8 mouse cellular contexts compared by ENCODE assay signal in genomic region chr15:84450441-84451183, GRCm38 (mm10). TPM values are rescaled to one million over a fixed set of nuclear protein-coding genes. Genes with fewer than 3 reads are reported as not detected.
DNase-seq lines count a peak whose midpoint lies in the region; ATAC-seq and TF ChIP-seq lines count a peak whose summit lies in the region.

No protein-coding gene starts in this region.

- WGBS in embryonic facial prominence, embryonic 14.5 days = 4% methylated on average over 18 of the region's 21 CpGs
- 2% methylated on average over 21 of the region's 21 CpGs for WGBS in heart, embryonic 13.5 days

- peak; percentile 18 for DNase-seq in CH12.LX (ENCODE audit: extremely low read depth)
- peak; percentile 87 for DNase-seq in adrenal gland, adult 2 months
- peak; percentile 78 for DNase-seq in embryonic facial prominence, embryonic 14.5 days (ENCODE audit: low spot score)
- peak; percentile 62 to 66 for DNase-seq in layer of hippocampus, postnatal 36 days
- peak; percentile 66 to 74 for DNase-seq in right cerebral cortex, postnatal 10 days (ENCODE audit: low spot score in 2 of 2)

- H3K9me3 ChIP-seq in CH12.LX (replicated peaks; ENCODE audit: low read length) = peaks cover 2% of the 10 kb centered on the region
- no peaks in the 10 kb centered on the region for H3K9me3 ChIP-seq in embryonic facial prominence, embryonic 14.5 days (ENCODE audit: control insufficient read depth, low read length)
- H3K9me3 ChIP-seq in heart, embryonic 13.5 days = no peaks in the 10 kb centered on the region

- H3K4me1 ChIP-seq in CH12.LX (ENCODE audit: control insufficient read depth in 1 of 2, insufficient read depth in 2 of 2) = peaks cover 8 to 15% of the 10 kb centered on the region in 2 experiments
- 0 out of 2 replicates have a peak, but pooled peaks cover 5% of the 10 kb centered on the region for H3K4me1 ChIP-seq in embryonic facial prominence, embryonic 14.5 days (ENCODE audit: control insufficient read depth, insufficient read depth, low read length)
- peaks cover 18% of the 10 kb centered on the region for H3K4me1 ChIP-seq in heart, embryonic 13.5 days

- TF ChIP-seq CTCF in CH12.LX (conservative IDR thresholded peaks at IDR 0.05 in 1 of 2, IDR thresholded peaks at IDR 0.05 in 1 of 2; ENCODE audit: low read depth in 2 of 2, low read length in 2 of 2) = no peak

- H3K36me3 ChIP-seq in CH12.LX (replicated peaks in 1 of 2; ENCODE audit: control insufficient read depth in 1 of 2, insufficient read depth in 1 of 2, low read length in 1 of 2) = no peaks in the 10 kb centered on the region
- no peaks in the 10 kb centered on the region for H3K36me3 ChIP-seq in embryonic facial prominence, embryonic 14.5 days (ENCODE audit: control insufficient read depth, insufficient read depth, low read length)
- no peaks in the 10 kb centered on the region for H3K36me3 ChIP-seq in heart, embryonic 13.5 days

- H3K4me2 ChIP-seq in CH12.LX (ENCODE audit: insufficient read depth, low read depth, poor library complexity, severe bottlenecking) = peak overlapping the region; percentile 39
- H3K4me2 ChIP-seq in embryonic facial prominence, embryonic 14.5 days (ENCODE audit: low read depth, low read length) = peak overlapping the region; percentile 42
- peak overlapping the region; percentile 65 for H3K4me2 ChIP-seq in heart, embryonic 13.5 days

- in situ Hi-C loops in CH12.LX (cut with MboI; ENCODE audit: low pct_ligation_motif_present, low pct_unique_long_range_greater_than_20kb, low sequenced_read_pairs) = no loop called here

- TF ChIP-seq RAD21 in CH12.LX (IDR thresholded peaks at IDR 0.05; ENCODE audit: low read depth, low read length) = no peak

- H3K9ac ChIP-seq in CH12.LX (ENCODE audit: insufficient read depth, low read depth) = peak overlapping the region; percentile 5
- H3K9ac ChIP-seq in embryonic facial prominence, embryonic 14.5 days (ENCODE audit: low read depth, low read length) = no peak overlapping the region
- peak overlapping the region; percentile 20 for H3K9ac ChIP-seq in heart, embryonic 13.5 days

- peak overlapping the region in 1 of 3 experiments; percentile 0 for H3K4me3 ChIP-seq in CH12.LX (replicated peaks in 1 of 3; ENCODE audit: low read depth in 2 of 3, low read length in 2 of 3, poor library complexity in 1 of 3)
- H3K4me3 ChIP-seq in embryonic facial prominence, embryonic 14.5 days (ENCODE audit: low read depth, low read length) = peak overlapping the region; percentile 9; the same call in 1 of the 2 replicates
- peak overlapping the region; percentile 35 for H3K4me3 ChIP-seq in heart, embryonic 13.5 days

- peaks cover 78% of the 10 kb centered on the region for H3K27me3 ChIP-seq in CH12.LX (replicated peaks)
- H3K27me3 ChIP-seq in embryonic facial prominence, embryonic 14.5 days (replicated peaks; ENCODE audit: control insufficient read depth, insufficient read depth, low read length) = peaks cover 22% of the 10 kb centered on the region
- peaks cover 57% of the 10 kb centered on the region for H3K27me3 ChIP-seq in heart, embryonic 13.5 days (replicated peaks)

- H3K27ac ChIP-seq in CH12.LX (ENCODE audit: insufficient read depth, low read depth) = no peak overlapping the region
- no peak overlapping the region for H3K27ac ChIP-seq in embryonic facial prominence, embryonic 14.5 days (replicated peaks; ENCODE audit: low read depth, low read length)
- peak overlapping the region; percentile 66 for H3K27ac ChIP-seq in heart, embryonic 13.5 days (replicated peaks)

- no peaks in the 10 kb centered on the region for H3K79me2 ChIP-seq in CH12.LX (replicated peaks; ENCODE audit: control insufficient read depth, extremely low read depth, insufficient read depth, poor library complexity, severe bottlenecking)

- TF ChIP-seq EP300 in CH12.LX (IDR thresholded peaks at IDR 0.05; ENCODE audit: low read length) = no peak

- no peak for TF ChIP-seq POLR2A in CH12.LX (IDR thresholded peaks at IDR 0.05; ENCODE audit: low read depth, low read length)

- peak; percentile 38; the same call in 1 of the 2 replicates for ATAC-seq in embryonic facial prominence, embryonic 14.5 days (ENCODE audit: low read depth)
- no peak for ATAC-seq in heart, embryonic 13.5 days (ENCODE audit: extremely low read depth, insufficient number of reproducible peaks, low FRiP score, low TSS enrichment)
- peak; percentile 64 for ATAC-seq in megakaryocyte, adult 5-6 weeks (ENCODE audit: poor library complexity, severe bottlenecking)
- ATAC-seq in erythroid progenitor cell, adult 5-6 weeks (replicated peaks; ENCODE audit: low FRiP score, poor library complexity, severe bottlenecking) = no peak

- dilution Hi-C loops in CH12.LX (cut with MboI; ENCODE audit: extremely low pct_ligation_motif_present, extremely low pct_unique_long_range_greater_than_20kb, low sequenced_read_pairs) = no loop called here

TF ChIP-seq in CH12.LX, 34 proteins besides CTCF, POLR2A, EP300 and RAD21:
- TF ChIP-seq PAX5 (IDR thresholded peaks at IDR 0.05; ENCODE audit: low read length) (no peak), MEF2A (IDR thresholded peaks at IDR 0.05; ENCODE audit: borderline replicate concordance, low read depth, low read length) (no peak), MAZ (IDR thresholded peaks at IDR 0.05; ENCODE audit: low read depth, low read length) (no peak), ZNF384 (IDR thresholded peaks at IDR 0.05; ENCODE audit: low read depth, low read length) (no peak), MAFK (IDR thresholded peaks at IDR 0.05; ENCODE audit: insufficient replicate concordance, low read length) (no peak), UBTF (IDR thresholded peaks at IDR 0.05; ENCODE audit: low read depth, low read length) (peak; percentile 76; the same call in 1 of the 2 replicates), MXI1 (IDR thresholded peaks at IDR 0.05; ENCODE audit: low read depth, low read length) (no peak), POLR2AphosphoS2 (IDR thresholded peaks at IDR 0.05; ENCODE audit: low read depth, low read length) (no peak), CHD1 (IDR thresholded peaks at IDR 0.05; ENCODE audit: low read depth, low read length) (no peak), BHLHE40 (IDR thresholded peaks at IDR 0.05; ENCODE audit: low read depth, low read length) (peak; percentile 58), ZMIZ1 (IDR thresholded peaks at IDR 0.05; ENCODE audit: low read depth, low read length) (no peak), TCF12 (IDR thresholded peaks at IDR 0.05; ENCODE audit: low read depth, low read length) (no peak), ZKSCAN1 (IDR thresholded peaks at IDR 0.05; ENCODE audit: borderline replicate concordance, low read depth, low read length) (no peak), JUN (IDR thresholded peaks at IDR 0.05; ENCODE audit: insufficient read depth, low read depth, low read length) (no peak), E2F4 (IDR thresholded peaks at IDR 0.05; ENCODE audit: insufficient replicate concordance, low read depth, low read length) (no peak), RCOR1 (conservative IDR thresholded peaks at IDR 0.05; ENCODE audit: low read depth, low read length) (no peak), ETS1 (conservative IDR thresholded peaks at IDR 0.05; ENCODE audit: low read depth, low read length) (no peak; the same call in 1 of the 2 replicates), CHD2 (IDR thresholded peaks at IDR 0.05; ENCODE audit: low read length) (peak; percentile 39; the same call in 1 of the 2 replicates)

RNA-seq across cellular contexts. Expression of gene Shisal1, which starts 3.7 kb away (rescaled TPM):
- total RNA-seq in CH12.LX (2012; rRNA removed) (not detected in 2 replicates), CH12.LX (2014; rRNA removed) (not detected in 2 replicates)
- not detected in 2 replicates for polyA plus RNA-seq in CH12.LX (2012; ENCODE audit: insufficient read length, low read depth)
- total RNA-seq in adrenal gland, adult 2 months (2021) = 1 to 10 TPM; 1.0 to 2.8 TPM
- polyA plus RNA-seq in adrenal gland, adult 2 months (2012; rRNA removed) = 1.8 and 1.9 TPM in 2 replicates
- polyA plus RNA-seq in embryonic facial prominence, embryonic 14.5 days (2014; fragmentation: Nextera tagmentation; extraction: Ambion mirVana) = 9.0 and 12.9 TPM in 2 replicates
- 0.55 and 0.60 TPM in 2 replicates for polyA plus RNA-seq in heart, embryonic 13.5 days (2015; fragmentation: Nextera tagmentation; extraction: Ambion mirVana)
- 10 to 100 TPM; 59.9 to 61.7 TPM for total RNA-seq in layer of hippocampus, postnatal 36 days (2021)
- total RNA-seq in megakaryocyte, adult 5-6 weeks (2015) = not detected in 2 replicates
- not detected in 2 replicates for total RNA-seq in megakaryocyte, adult 5-6 weeks (2017)
- total RNA-seq in erythroid progenitor cell, adult 5-6 weeks (2015; ENCODE audit: low replicate concordance) = not detected in 2 replicates
- not detected in 2 replicates for total RNA-seq in erythroid progenitor cell, adult 5-6 weeks (2017; ENCODE audit: low replicate concordance)

Comparison
In these comparisons a context has a peak if more than half of its experiments do, and no peak if none do; other contexts are left out.
1. DNase-seq: peak in every context shown above with its lines; median percentile 87 in adrenal gland, adult 2 months; 78 in embryonic facial prominence, embryonic 14.5 days; 70 in right cerebral cortex, postnatal 10 days; 64 in layer of hippocampus, postnatal 36 days; 18 in CH12.LX.
2. ATAC-seq: peak in embryonic facial prominence, embryonic 14.5 days (single experiment) and megakaryocyte, adult 5-6 weeks (single experiment); none in heart, embryonic 13.5 days (single experiment) and erythroid progenitor cell, adult 5-6 weeks (single experiment).
3. RNA of gene Shisal1, which starts 3.7 kb away (total RNA-seq): 59.9 to 61.7 TPM in layer of hippocampus, postnatal 36 days; 1.0 to 2.8 TPM in adrenal gland, adult 2 months, not detected in CH12.LX, not detected in megakaryocyte, adult 5-6 weeks and not detected in erythroid progenitor cell, adult 5-6 weeks; every median in the first group is over 10 times any median in the second.
4. Peak in every context shown above with its lines, with median percentiles within 50 percentile points of each other: H3K4me2 ChIP-seq.